Comparison of ENCODE assay signal across 9 mouse cellular contexts in the genomic region with DNA sequence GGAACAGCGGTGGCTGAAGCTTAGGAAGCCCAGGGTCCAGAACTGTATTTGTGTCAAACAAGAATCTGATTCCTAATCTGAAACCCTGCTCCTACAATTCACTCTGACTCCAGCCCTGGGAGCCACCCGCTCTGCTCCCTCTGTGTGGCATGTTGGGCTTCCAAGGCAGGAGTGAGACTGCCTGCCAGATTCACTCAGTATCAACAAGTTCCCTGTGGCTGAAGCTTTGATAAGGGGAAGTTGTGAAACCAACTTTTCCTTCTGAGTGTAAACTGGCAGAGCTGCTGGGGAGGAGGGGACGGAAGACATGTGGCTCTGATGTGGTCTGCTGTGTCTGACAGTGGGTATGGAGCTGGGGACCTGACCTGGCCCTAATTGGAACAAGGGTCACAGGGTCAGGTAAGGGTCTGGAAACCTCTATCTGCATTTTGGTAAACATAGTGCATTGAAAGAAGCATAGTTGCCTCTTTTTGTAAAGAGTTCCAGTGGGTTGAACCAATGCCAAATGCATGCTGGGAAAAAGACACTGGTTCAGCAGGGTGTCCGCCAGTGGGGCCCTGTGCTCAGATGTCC.
DNase-seq lines count a peak whose midpoint lies in the region; ATAC-seq and TF ChIP-seq lines count a peak whose summit lies in the region.
"Had no signal": no experiment of that assay in that cellular context is flagged by ENCODE, and none has a peak within 500 bp of the region (broad histone marks: within the 10 kb centered on the region; RNA-seq: fewer than 3 reads in every experiment).

No protein-coding gene starts in this region.

- peak; percentile 78 for ATAC-seq in lung, embryonic 14.5 days (ENCODE audit: insufficient read depth)

- peak overlapping the region; percentile 78 for H3K27ac ChIP-seq in gastrocnemius, adult 2 months
- H3K27ac ChIP-seq in lung, embryonic 14.5 days (ENCODE audit: low read depth): peak overlapping the region; percentile 66
- H3K27ac ChIP-seq: limb, embryonic 13.5 days had no signal

- no peaks in the 10 kb centered on the region for H3K9me3 ChIP-seq in lung, embryonic 14.5 days (ENCODE audit: low read depth, low read length)
- H3K9me3 ChIP-seq: limb, embryonic 13.5 days had no signal

- no peak overlapping the region for H3K9ac ChIP-seq in lung, embryonic 14.5 days
- H3K9ac ChIP-seq: limb, embryonic 13.5 days had no signal

- H3K4me1 ChIP-seq in lung, embryonic 14.5 days (ENCODE audit: insufficient read depth): peaks cover 11% of the 10 kb centered on the region; the same call in 1 of the 2 replicates

- WGBS in lung, embryonic 14.5 days: 66% methylated on average over 4 of the region's 4 CpGs

- DNase-seq in gastrocnemius, adult 2 months: no peak
- no peak for DNase-seq in gastrocnemius, postnatal 4 days (ENCODE audit: low spot score in 2 of 2)
- DNase-seq in Muller cell, postnatal 12 days (ENCODE audit: inconsistent ontology term): peak; percentile 74
- DNase-seq in heart, adult 18-20 months: peak; percentile 77 to 86
- peak; percentile 63 for DNase-seq in lung, embryonic 14.5 days
- DNase-seq in frontal cortex, adult 2 months (ENCODE audit: extremely low spot score in 1 of 2, low spot score in 1 of 2): no peak
- no peak for DNase-seq in kidney, postnatal 36 days
- DNase-seq in cerebellum, adult 11-12 months: no peak

- TF ChIP-seq CTCF in gastrocnemius, adult 2 months (IDR thresholded peaks at IDR 0.05): no peak
- TF ChIP-seq CTCF in lung, embryonic 14.5 days (IDR thresholded peaks at IDR 0.05; ENCODE audit: low read depth): no peak

- no peaks in the 10 kb centered on the region for H3K27me3 ChIP-seq in lung, embryonic 14.5 days (ENCODE audit: insufficient read depth, low read length)
- H3K27me3 ChIP-seq: limb, embryonic 13.5 days had no signal

- H3K4me2 ChIP-seq in lung, embryonic 14.5 days: no peak overlapping the region
- H3K4me2 ChIP-seq: limb, embryonic 13.5 days had no signal

- no peaks in the 10 kb centered on the region for H3K36me3 ChIP-seq in lung, embryonic 14.5 days (ENCODE audit: insufficient read depth)

- intact Hi-C loops in gastrocnemius, adult 2 months (cut with DNase I): no loop called here

- no peak overlapping the region for H3K4me3 ChIP-seq in gastrocnemius, adult 2 months
- no peak overlapping the region for H3K4me3 ChIP-seq in lung, embryonic 14.5 days (ENCODE audit: low read depth, low read length)
- H3K4me3 ChIP-seq: limb, embryonic 13.5 days had no signal

Comparison
In these comparisons a context has a peak if more than half of its experiments do, and no peak if none do; other contexts are left out.
1. DNase-seq: peak in Muller cell, postnatal 12 days (single experiment), heart, adult 18-20 months (2 of 2) and lung, embryonic 14.5 days (single experiment); none in gastrocnemius, adult 2 months (single experiment), gastrocnemius, postnatal 4 days (0 of 2), frontal cortex, adult 2 months (0 of 2), kidney, postnatal 36 days (0 of 2) and cerebellum, adult 11-12 months (single experiment).